Mouse (Mus musculus) kidney, adult 2 months (tissue): ENCODE data around the gene Nlrp1b.

Experiments used
- CTCF ChIP-seq: fragments of 200-500 bp; conservative IDR thresholded peaks from 2 replicates; pipeline ENCODE4 v1.5.1; 2011; ENCODE audit warnings: low read depth, mild to moderate bottlenecking, control low read depth, low read length, moderate library complexity, mixed read lengths; ENCODE audit not compliant: insufficient read depth, insufficient read length
- POLR2A ChIP-seq: fragments of 200-500 bp; IDR thresholded peaks from one replicate; pipeline ENCODE4 v1.6.1; 2011; ENCODE audit warnings: low read depth, low read length, control low read depth

GRCm38 (mm10) chr11:71230684-71231480 is at the start of gene Nlrp1b:
- no peak for TF ChIP-seq POLR2A
- no peak for TF ChIP-seq CTCF
